Mouse (Mus musculus) MEL (cell line): ENCODE measurements around the gene S100a6. TPM values are rescaled to one million over a fixed set of nuclear protein-coding genes. Genes with fewer than 3 reads are reported as not detected.

Experiments
- DNase-seq: peaks from one replicate; pipeline ENCODE4 v3.0.0; 2011; ENCODE audit warnings: low read depth, low spot score
- H3K27ac ChIP-seq: 2 replicates; pipeline ENCODE4 v1.5.1; 2012; ENCODE audit warnings: low read depth, mild to moderate bottlenecking, control low read depth, low read length, moderate library complexity; ENCODE audit not compliant: control insufficient read depth
- H3K27me3 ChIP-seq, 2 experiments: fragments of 150-350 bp in 1 of 2; sonication (generic) in 1 of 2; 2 replicates each; pipeline ENCODE4 v1.6.1; 2012; ENCODE audit warnings: low read length in 2 of 2, mild to moderate bottlenecking in 2 of 2, improper control_type of control experiment in 1 of 2, moderate library complexity in 1 of 2; ENCODE audit not compliant: insufficient read depth in 2 of 2, control insufficient read depth in 1 of 2
- H3K36me3 ChIP-seq, 2 experiments: 2 replicates each; pipeline ENCODE4 v1.6.1; 2012 to 2014; ENCODE audit warnings: low read length in 2 of 2, improper control_type of control experiment in 1 of 2, inconsistent platforms in 1 of 2, mild to moderate bottlenecking in 1 of 2; ENCODE audit not compliant: insufficient read depth in 2 of 2, control insufficient read depth in 1 of 2
- H3K4me1 ChIP-seq, 2 experiments: fragments of 150-350 bp in 1 of 2; sonication (generic) in 1 of 2; 2 replicates each; pipeline ENCODE4 v1.6.1; 2012; ENCODE audit warnings: low read length in 2 of 2, improper control_type of control experiment in 1 of 2, mild to moderate bottlenecking in 1 of 2; ENCODE audit not compliant: insufficient read depth in 2 of 2, control insufficient read depth in 1 of 2
- H3K4me3 ChIP-seq, 2 experiments: fragments of 150-350 bp in 1 of 2; sonication (generic) in 1 of 2; 2 replicates each; pipeline ENCODE4 v1.5.1; 2012; ENCODE audit warnings: low read depth in 2 of 2, low read length in 2 of 2, mild to moderate bottlenecking in 2 of 2, moderate library complexity in 2 of 2, control low read depth in 1 of 2, improper control_type of control experiment in 1 of 2; ENCODE audit not compliant: control insufficient read depth in 1 of 2, insufficient read depth in 1 of 2
- H3K79me2 ChIP-seq: 2 replicates; pipeline ENCODE4 v1.6.1; 2012; ENCODE audit warnings: mild to moderate bottlenecking, low read length, moderate library complexity; ENCODE audit not compliant: control insufficient read depth, poor library complexity, insufficient read depth
- H3K9ac ChIP-seq: 2 replicates; pipeline ENCODE4 v1.6.1; 2012; ENCODE audit warnings: low read depth, mild to moderate bottlenecking, control low read depth, low read length, moderate library complexity; ENCODE audit not compliant: control insufficient read depth, poor library complexity, severe bottlenecking
- H3K9me3 ChIP-seq: fragments of 150-350 bp; sonication (generic); replicated peaks from 2 replicates; pipeline ENCODE4 v1.6.1; 2012; ENCODE audit warnings: mild to moderate bottlenecking, low read length, improper control_type of control experiment, moderate library complexity; ENCODE audit not compliant: insufficient read depth
- CHD1 ChIP-seq: IDR thresholded peaks from 2 replicates; pipeline ENCODE4 v1.6.1; 2012; ENCODE audit warnings: low read depth, mild to moderate bottlenecking, inconsistent platforms, low read length, improper control_type of control experiment
- polyA plus RNA-seq, 2 experiments: library from polyadenylated mRNA; stranded (reverse) in 1 of 2; unstranded in 1 of 2; fragments of >175 nt in 1 of 2; fragments of >200 nt in 1 of 2; gene quantifications; 2 replicates each; pipeline versions ENCODE4 v1.2.1 to v1.2.4; 2012; ENCODE audit warnings: low replicate concordance in 2 of 2, low read depth in 1 of 2; ENCODE audit not compliant: insufficient read length in 2 of 2, insufficient read depth in 1 of 2, missing spikeins in 1 of 2
- total RNA-seq: library from RNA; depleted of rRNA; stranded (reverse); fragments of 300-350 nt; gene quantifications from 2 replicates; pipeline ENCODE4 v1.2.3, GENCODE M21; 2012; rRNA removed

Gene S100a6
- total and polyA plus RNA-seq, 3 experiments: 0.85 to 4.7 TPM; not detected in 1

DNA sequence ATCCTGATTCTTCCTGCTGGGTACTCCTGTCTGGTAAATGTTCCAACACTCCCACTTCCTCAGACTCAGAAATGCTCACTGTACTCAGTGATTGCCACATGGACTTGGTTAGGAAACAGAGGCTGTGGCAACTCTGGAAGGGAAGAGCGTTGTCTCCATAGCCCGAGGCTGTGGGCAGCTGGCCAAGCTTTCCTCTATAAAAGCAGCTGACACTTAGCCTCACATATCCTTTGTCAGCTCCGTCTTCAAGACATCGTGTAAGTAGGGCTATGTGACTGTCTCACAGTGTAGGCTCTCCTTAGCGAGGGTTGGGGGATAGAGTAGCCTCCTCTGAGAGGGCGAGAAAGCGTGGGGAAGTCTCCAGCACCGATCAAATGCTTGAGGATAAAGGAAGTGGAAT is 56.2 kb downstream of the S100a6 start, which contains the start of gene S100a8:
Gene S100a8 (plus strand): TSS at position 133 of the 400 bp plus-strand sequence.
- no peak for DNase-seq
- no peak within 1 kb of the TSS for H3K27ac ChIP-seq

More for the DNA sequence above, 56.2 kb downstream of the S100a6 start, which contains the start of gene S100a8:
- H3K79me2 ChIP-seq: no peaks in the 10 kb centered on the region
- no peaks in the 10 kb centered on the region; a peak in 1 of 4 replicates for H3K27me3 ChIP-seq
- no peaks in the 10 kb centered on the region for H3K36me3 ChIP-seq
- H3K9ac ChIP-seq: no peak within 1 kb of the TSS
- no peak within 1 kb of the TSS for H3K4me3 ChIP-seq
- H3K9me3 ChIP-seq: no peaks in the 10 kb centered on the region
- H3K4me1 ChIP-seq: no peaks in the 10 kb centered on the region
- TF ChIP-seq CHD1: no peak

Other genes starting within 250 kb of the S100a6 start
- gene Slc27a3, start 222.9 kb upstream of the S100a6 start, total RNA-seq: 1.4 and 1.9 TPM in 2 replicates
- gene Slc27a3, start 222.9 kb upstream of the S100a6 start, polyA plus RNA-seq: 1 to 10 TPM in 1 of 2 experiments, not detected in 1; 2.8 TPM
- gene Ints3, start 179.3 kb upstream of the S100a6 start, total RNA-seq: 55.9 and 58.5 TPM in 2 replicates
- 100 to 1,000 TPM; 101 to 115 TPM for gene Ints3, start 179.3 kb upstream of the S100a6 start, polyA plus RNA-seq
- not detected in 2 replicates for gene Npr1, start 147.0 kb upstream of the S100a6 start, total RNA-seq
- gene Npr1, start 147.0 kb upstream of the S100a6 start, polyA plus RNA-seq: under 1 TPM in 1 of 2 experiments, not detected in 1; 0.11 TPM
- gene Ilf2, start 136.8 kb upstream of the S100a6 start, total RNA-seq: 162 and 175 TPM in 2 replicates
- gene Ilf2, start 136.8 kb upstream of the S100a6 start, polyA plus RNA-seq: 100 to 1,000 TPM; 107 to 223 TPM
- 24.5 and 25.2 TPM in 2 replicates for gene Snapin, start 121.8 kb upstream of the S100a6 start, total RNA-seq
- gene Snapin, start 121.8 kb upstream of the S100a6 start, polyA plus RNA-seq: 10 to 100 TPM in 1 of 2 experiments, not detected in 1; 46.8 TPM
- 201 and 202 TPM in 2 replicates for gene Chtop, start 103.4 kb upstream of the S100a6 start, total RNA-seq
- 100 to 1,000 TPM in 1 of 2 experiments, not detected in 1; 320 TPM for gene Chtop, start 103.4 kb upstream of the S100a6 start, polyA plus RNA-seq
- 8.7 and 14.4 TPM in 2 replicates for gene S100a1, start 98.5 kb upstream of the S100a6 start, total RNA-seq
- 10 to 100 TPM in 1 of 2 experiments, not detected in 1; 22.2 TPM for gene S100a1, start 98.5 kb upstream of the S100a6 start, polyA plus RNA-seq
- 26.1 and 29.9 TPM in 2 replicates for gene S100a13, start 98.4 kb upstream of the S100a6 start, total RNA-seq
- 10 to 100 TPM in 1 of 2 experiments, not detected in 1; 22.0 TPM for gene S100a13, start 98.4 kb upstream of the S100a6 start, polyA plus RNA-seq
- gene S100a14, start 86.0 kb upstream of the S100a6 start, total RNA-seq: not detected in 2 replicates
- not detected for gene S100a14, start 86.0 kb upstream of the S100a6 start, polyA plus RNA-seq
- not detected in 2 replicates for gene S100a16, start 75.6 kb upstream of the S100a6 start, total RNA-seq
- gene S100a16, start 75.6 kb upstream of the S100a6 start, polyA plus RNA-seq: not detected
- 0.04 TPM in 1 of 2 replicates, not detected in the other for gene S100a3, start 52.3 kb upstream of the S100a6 start, total RNA-seq
- gene S100a3, start 52.3 kb upstream of the S100a6 start, polyA plus RNA-seq: under 1 TPM in 1 of 2 experiments, not detected in 1; 0.03 TPM
- gene S100a2, start 22.6 kb upstream of the S100a6 start, total RNA-seq: not detected in 2 replicates
- gene S100a2, start 22.6 kb upstream of the S100a6 start, polyA plus RNA-seq: not detected
- gene Gm42674, start 11.0 kb upstream of the S100a6 start, total RNA-seq: not detected in 2 replicates
- not detected for gene Gm42674, start 11.0 kb upstream of the S100a6 start, polyA plus RNA-seq
- 0.73 and 0.82 TPM in 2 replicates for gene S100a4, start 9.1 kb upstream of the S100a6 start, total RNA-seq
- gene S100a4, start 9.1 kb upstream of the S100a6 start, polyA plus RNA-seq: 1 to 10 TPM in 1 of 2 experiments, not detected in 1; 2.3 TPM
- not detected in 2 replicates for gene S100a5, start 4.4 kb upstream of the S100a6 start, total RNA-seq
- gene S100a5, start 4.4 kb upstream of the S100a6 start, polyA plus RNA-seq: not detected
- not detected in 2 replicates for gene S100a7a, start 41.1 kb downstream of the S100a6 start, total RNA-seq
- gene S100a7a, start 41.1 kb downstream of the S100a6 start, polyA plus RNA-seq: not detected
- gene S100a8, start 56.1 kb downstream of the S100a6 start, total RNA-seq: not detected in 2 replicates
- gene S100a8, start 56.1 kb downstream of the S100a6 start, polyA plus RNA-seq: not detected
- gene S100a9, start 82.8 kb downstream of the S100a6 start, total RNA-seq: not detected in 2 replicates
- not detected for gene S100a9, start 82.8 kb downstream of the S100a6 start, polyA plus RNA-seq
- not detected in 2 replicates for gene Pglyrp4, start 114.0 kb downstream of the S100a6 start, total RNA-seq
- gene Pglyrp4, start 114.0 kb downstream of the S100a6 start, polyA plus RNA-seq: not detected
- gene Gm5849, start 165.0 kb downstream of the S100a6 start, total RNA-seq: not detected in 2 replicates
- gene Gm5849, start 165.0 kb downstream of the S100a6 start, polyA plus RNA-seq: not detected